Mouse (Mus musculus): ENCODE measurements at regions not wholly inside any gene's neighbourhood (a gene's known extent, or its start where the extent isn't known, plus 50 kb on each side); places are given as distances from the start of the nearest gene placed in this dataset.
"Not testable (repeated sequence)": the region's sequence is repeated elsewhere in the genome, so short reads cannot be mapped to it uniquely, and the experiment has no call there.

GRCm38 (mm10) chr12:25492483-25493190 is 395.7 kb upstream of the Id2 start:
- Histone ChIP-seq H3K27me3 (ENCODE audit: control insufficient read depth, insufficient read depth, low read length) (no peaks in the 10 kb centered on the region), H3K27ac (ENCODE audit: insufficient read depth, low read length) (no peak overlapping the region), H3K4me1 (ENCODE audit: control insufficient read depth, insufficient read depth, low read length) (0 out of 2 replicates have a peak, but pooled peaks cover 3% of the 10 kb centered on the region), H3K4me3 (replicated peaks; ENCODE audit: insufficient read depth, low read depth, low read length) (no peak overlapping the region)
- no peak for DNase-seq
- no peak for TF ChIP-seq CTCF (IDR thresholded peaks at IDR 0.05; ENCODE audit: borderline replicate concordance, insufficient read depth, low read depth, low read length)
- no peak for TF ChIP-seq POLR2A (IDR thresholded peaks at IDR 0.05; ENCODE audit: borderline replicate concordance, insufficient read depth, low read length)
- WGBS: 95% methylated on average over 3 of the region's 3 CpGs

- Histone ChIP-seq H3K27ac (ENCODE audit: insufficient read depth, low read length) (no peak overlapping the region), H3K27me3 (ENCODE audit: control insufficient read depth, insufficient read depth, low read length) (no peaks in the 10 kb centered on the region), H3K4me1 (ENCODE audit: control insufficient read depth, insufficient read depth, low read length) (no peaks in the 10 kb centered on the region), H3K4me3 (replicated peaks; ENCODE audit: insufficient read depth, low read depth, low read length) (no peak overlapping the region)
- TF ChIP-seq CTCF (IDR thresholded peaks at IDR 0.05; ENCODE audit: borderline replicate concordance, insufficient read depth, low read depth, low read length) (no peak), POLR2A (IDR thresholded peaks at IDR 0.05; ENCODE audit: borderline replicate concordance, insufficient read depth, low read length) (no peak)
- DNase-seq: no peak
- WGBS: 63% methylated on average over 10 of the region's 10 CpGs
Measured at GRCm38 (mm10) chr12:25475180-25475758, 378.3 kb upstream of the Id2 start.

- WGBS: 13% methylated on average over 10 of the region's 10 CpGs
- Histone ChIP-seq H3K27me3 (ENCODE audit: control insufficient read depth, insufficient read depth, low read length) (no peaks in the 10 kb centered on the region), H3K4me1 (ENCODE audit: control insufficient read depth, insufficient read depth, low read length) (peaks cover 7% of the 10 kb centered on the region; the same call in 1 of the 2 replicates), H3K27ac (ENCODE audit: insufficient read depth, low read length) (no peak overlapping the region), H3K4me3 (replicated peaks; ENCODE audit: insufficient read depth, low read depth, low read length) (no peak overlapping the region)
- peak; percentile 45 to 72 for DNase-seq
- no peak for TF ChIP-seq POLR2A (IDR thresholded peaks at IDR 0.05; ENCODE audit: borderline replicate concordance, insufficient read depth, low read length)
- TF ChIP-seq CTCF (IDR thresholded peaks at IDR 0.05; ENCODE audit: borderline replicate concordance, insufficient read depth, low read depth, low read length): no peak
Measured at GRCm38 (mm10) chr12:25469181-25469580, 372.2 kb upstream of the Id2 start.

- WGBS: 34% methylated on average over 12 of the region's 12 CpGs
- peaks cover 7% of the 10 kb centered on the region; the same call in 1 of the 2 replicates for H3K4me1 ChIP-seq (ENCODE audit: control insufficient read depth, insufficient read depth, low read length)
- H3K27ac ChIP-seq (ENCODE audit: insufficient read depth, low read length): no peak overlapping the region
- peak in 1 of 2 experiments; percentile 13 for DNase-seq
- no peaks in the 10 kb centered on the region for H3K27me3 ChIP-seq (ENCODE audit: control insufficient read depth, insufficient read depth, low read length)
- TF ChIP-seq CTCF (IDR thresholded peaks at IDR 0.05; ENCODE audit: borderline replicate concordance, insufficient read depth, low read depth, low read length) (no peak), POLR2A (IDR thresholded peaks at IDR 0.05; ENCODE audit: borderline replicate concordance, insufficient read depth, low read length) (no peak)
- H3K4me3 ChIP-seq (replicated peaks; ENCODE audit: insufficient read depth, low read depth, low read length): no peak overlapping the region
Measured at GRCm38 (mm10) chr12:25467789-25468188, 370.8 kb upstream of the Id2 start.

GRCm38 (mm10) chr12:25462690-25463089 is 365.8 kb upstream of the Id2 start:
- H3K27me3 ChIP-seq (ENCODE audit: control insufficient read depth, insufficient read depth, low read length); H3K4me3 ChIP-seq (replicated peaks; ENCODE audit: insufficient read depth, low read depth, low read length); H3K27ac ChIP-seq (ENCODE audit: insufficient read depth, low read length); H3K4me1 ChIP-seq (ENCODE audit: control insufficient read depth, insufficient read depth, low read length); DNase-seq: not testable (repeated sequence)
- 84% methylated on average over 2 of the region's 2 CpGs for WGBS

GRCm38 (mm10) chr12:25455281-25455989 is 358.5 kb upstream of the Id2 start:
- WGBS: 93% methylated on average over 7 of the region's 7 CpGs
- TF ChIP-seq CTCF (IDR thresholded peaks at IDR 0.05; ENCODE audit: borderline replicate concordance, insufficient read depth, low read depth, low read length) (no peak), POLR2A (IDR thresholded peaks at IDR 0.05; ENCODE audit: borderline replicate concordance, insufficient read depth, low read length) (no peak)

GRCm38 (mm10) chr12:25453356-25453755 is 356.4 kb upstream of the Id2 start:
- H3K4me1 ChIP-seq (ENCODE audit: control insufficient read depth, insufficient read depth, low read length): no peaks in the 10 kb centered on the region
- H3K4me3 ChIP-seq (replicated peaks; ENCODE audit: insufficient read depth, low read depth, low read length): no peak overlapping the region
- H3K27me3 ChIP-seq (ENCODE audit: control insufficient read depth, insufficient read depth, low read length): no peaks in the 10 kb centered on the region
- no peak for TF ChIP-seq CTCF (IDR thresholded peaks at IDR 0.05; ENCODE audit: borderline replicate concordance, insufficient read depth, low read depth, low read length)
- TF ChIP-seq POLR2A (IDR thresholded peaks at IDR 0.05; ENCODE audit: borderline replicate concordance, insufficient read depth, low read length): no peak
- WGBS: 63% methylated on average over 3 of the region's 3 CpGs
- no peak overlapping the region for H3K27ac ChIP-seq (ENCODE audit: insufficient read depth, low read length)
- no peak for DNase-seq

More at GRCm38 (mm10) chr12:25455281-25455989, 358.5 kb upstream of the Id2 start:
- H3K27me3 ChIP-seq (ENCODE audit: control insufficient read depth, insufficient read depth, low read length): no peaks in the 10 kb centered on the region
- no peaks in the 10 kb centered on the region for H3K4me1 ChIP-seq (ENCODE audit: control insufficient read depth, insufficient read depth, low read length)
- DNase-seq: no peak
- no peak overlapping the region for H3K27ac ChIP-seq (ENCODE audit: insufficient read depth, low read length)
- H3K4me3 ChIP-seq (replicated peaks; ENCODE audit: insufficient read depth, low read depth, low read length): no peak overlapping the region

GRCm38 (mm10) chr12:25451156-25451555 is 354.2 kb upstream of the Id2 start:
- no peak overlapping the region for H3K4me3 ChIP-seq (replicated peaks; ENCODE audit: insufficient read depth, low read depth, low read length)
- H3K4me1 ChIP-seq (ENCODE audit: control insufficient read depth, insufficient read depth, low read length): no peaks in the 10 kb centered on the region
- 84% methylated on average over 2 of the region's 2 CpGs for WGBS
- DNase-seq: no peak
- no peaks in the 10 kb centered on the region for H3K27me3 ChIP-seq (ENCODE audit: control insufficient read depth, insufficient read depth, low read length)
- no peak overlapping the region for H3K27ac ChIP-seq (ENCODE audit: insufficient read depth, low read length)
- no peak for TF ChIP-seq CTCF (IDR thresholded peaks at IDR 0.05; ENCODE audit: borderline replicate concordance, insufficient read depth, low read depth, low read length)
- no peak for TF ChIP-seq POLR2A (IDR thresholded peaks at IDR 0.05; ENCODE audit: borderline replicate concordance, insufficient read depth, low read length)
